Mouse (Mus musculus) CH12.LX (cell line): ENCODE results near the gene Hoxa13. TPM values are rescaled to one million over a fixed set of nuclear protein-coding genes. Genes with fewer than 3 reads are reported as not detected.

Source experiments
- DNase-seq: peaks from one replicate; pipeline ENCODE4 v3.0.0-alpha.2; 2013; ENCODE audit errors: extremely low read depth
- H3K27ac ChIP-seq: 2 replicates; pipeline ENCODE4 v1.5.1; 2012; ENCODE audit warnings: low read depth, mild to moderate bottlenecking, control low read depth, moderate library complexity; ENCODE audit not compliant: insufficient read depth
- H3K27me3 ChIP-seq: replicated peaks from 2 replicates; pipeline ENCODE3; 2012; ENCODE audit warnings: inconsistent platforms
- H3K36me3 ChIP-seq, 2 experiments: replicated peaks in 1 of 2; 2 replicates each; pipeline versions ENCODE3 to v1.6.1; 2012; ENCODE audit warnings: inconsistent platforms in 1 of 2, low read length in 1 of 2, mild to moderate bottlenecking in 1 of 2, mixed read lengths in 1 of 2, moderate library complexity in 1 of 2; ENCODE audit not compliant: control insufficient read depth in 1 of 2, insufficient read depth in 1 of 2
- H3K4me1 ChIP-seq, 2 experiments: 2 replicates each; pipeline ENCODE4 v1.6.1; 2012; ENCODE audit warnings: inconsistent platforms in 1 of 2, moderate library complexity in 1 of 2; ENCODE audit not compliant: insufficient read depth in 2 of 2, control insufficient read depth in 1 of 2
- H3K4me2 ChIP-seq: 2 replicates; pipeline ENCODE4 v1.6.1; 2012; ENCODE audit warnings: low read depth, mild to moderate bottlenecking, control low read depth; ENCODE audit not compliant: poor library complexity, insufficient read depth, severe bottlenecking
- H3K4me3 ChIP-seq, 3 experiments: fragments of 150-350 bp in 1 of 3; sonication (generic) in 1 of 3; replicated peaks in 1 of 3; 2 replicates each; pipeline versions ENCODE3 to v1.5.1; 2011 to 2012; ENCODE audit warnings: low read depth in 2 of 3, low read length in 2 of 3, mild to moderate bottlenecking in 2 of 3, moderate library complexity in 2 of 3, control low read depth in 1 of 3, improper control_type of control experiment in 1 of 3, inconsistent platforms in 1 of 3, mixed read lengths in 1 of 3; ENCODE audit not compliant: poor library complexity in 1 of 3
- H3K79me2 ChIP-seq: replicated peaks from 2 replicates; pipeline ENCODE4 v1.6.1; 2012; ENCODE audit warnings: mild to moderate bottlenecking, moderate library complexity; ENCODE audit not compliant: control insufficient read depth, poor library complexity, insufficient read depth, severe bottlenecking; ENCODE audit errors: extremely low read depth
- H3K9ac ChIP-seq: 2 replicates; pipeline ENCODE4 v1.6.1; 2012; ENCODE audit warnings: low read depth, mild to moderate bottlenecking, control low read depth, moderate library complexity; ENCODE audit not compliant: insufficient read depth
- H3K9me3 ChIP-seq: replicated peaks from 2 replicates; pipeline ENCODE3; 2012; ENCODE audit warnings: low read length, inconsistent platforms, mixed read lengths
- CTCF ChIP-seq, 2 experiments: IDR thresholded peaks in 1 of 2; conservative IDR thresholded peaks in 1 of 2; 2 replicates each; pipeline ENCODE4 v1.5.1; 2011 to 2012; ENCODE audit warnings: low read depth in 2 of 2, low read length in 2 of 2, improper control_type of control experiment in 1 of 2, inconsistent platforms in 1 of 2, mild to moderate bottlenecking in 1 of 2, moderate library complexity in 1 of 2
- ELF1 ChIP-seq: IDR thresholded peaks from 2 replicates; pipeline ENCODE4 v1.6.1; 2014; ENCODE audit warnings: low read depth, mild to moderate bottlenecking, inconsistent platforms, low read length, improper control_type of control experiment
- MAX ChIP-seq: IDR thresholded peaks from 2 replicates; pipeline ENCODE4 v1.6.1; 2011; ENCODE audit warnings: low read length, improper control_type of control experiment
- MEF2A ChIP-seq: IDR thresholded peaks from 2 replicates; pipeline ENCODE4 v1.6.1; 2014; ENCODE audit warnings: low read depth, mild to moderate bottlenecking, inconsistent platforms, low read length, improper control_type of control experiment, borderline replicate concordance
- PAX5 ChIP-seq: IDR thresholded peaks from 2 replicates; pipeline ENCODE4 v1.6.1; 2012; ENCODE audit warnings: low read length, inconsistent platforms, mixed read lengths
- POLR2AphosphoS2 ChIP-seq: IDR thresholded peaks from 2 replicates; pipeline ENCODE4 v1.6.1; 2011; ENCODE audit warnings: low read depth, low read length, improper control_type of control experiment
- ZKSCAN1 ChIP-seq: IDR thresholded peaks from 2 replicates; pipeline ENCODE4 v1.6.1; 2012; ENCODE audit warnings: low read depth, inconsistent platforms, low read length, improper control_type of control experiment, borderline replicate concordance
- dilution Hi-C: fragments of 300-500 bp; cut with MboI; formaldehyde crosslinking; loops from 2 replicates; pipeline ENCODE4 v1.14.3; 2020; ENCODE audit warnings: low sequenced_read_pairs; ENCODE audit not compliant: extremely low pct_unique_long_range_greater_than_20kb, extremely low pct_ligation_motif_present
- in situ Hi-C: fragments of 300-500 bp; cut with MboI; formaldehyde crosslinking; loops from 3 replicates; pipeline ENCODE4 v1.14.3; 2019; ENCODE audit warnings: low sequenced_read_pairs, low pct_ligation_motif_present, low pct_unique_long_range_greater_than_20kb, mixed read lengths
- polyA plus RNA-seq: library from polyadenylated mRNA; unstranded; fragments of >175 nt; gene quantifications from 2 replicates; pipeline ENCODE4 v1.2.1, GENCODE M21; 2012; ENCODE audit warnings: low read depth; ENCODE audit not compliant: insufficient read length
- total RNA-seq, 2 experiments: library from RNA; depleted of rRNA; stranded (reverse); fragments of 300-350 nt in 1 of 2; fragments of >200 nt in 1 of 2; gene quantifications; 2 replicates each; pipeline ENCODE4 v1.2.3; 2012 to 2014

Hoxa13 gene
- total and polyA plus RNA-seq, 3 experiments, result 0.17 TPM; not detected in 2

DNA sequence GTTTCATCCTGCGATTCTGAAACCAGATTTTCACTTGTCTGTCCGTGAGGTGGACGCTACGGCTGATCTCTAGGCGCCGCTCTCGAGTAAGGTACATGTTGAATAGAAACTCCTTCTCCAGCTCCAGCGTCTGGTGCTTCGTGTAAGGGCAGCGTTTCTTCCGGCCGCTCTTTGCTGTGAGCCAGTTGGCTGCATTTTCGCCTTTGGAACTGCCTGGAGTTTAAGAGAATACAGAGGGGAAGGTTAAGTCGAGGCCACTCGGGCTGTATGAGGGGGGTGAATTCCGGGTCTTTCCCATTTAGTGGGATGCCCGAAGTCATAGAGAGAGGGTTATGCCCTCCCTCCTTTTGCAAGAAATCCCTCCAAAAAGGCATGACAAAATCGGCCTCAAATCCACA is 28.1 kb downstream of the Hoxa13 start:
- no peak for DNase-seq
- H3K4me3 ChIP-seq, result no peak overlapping the region

DNA sequence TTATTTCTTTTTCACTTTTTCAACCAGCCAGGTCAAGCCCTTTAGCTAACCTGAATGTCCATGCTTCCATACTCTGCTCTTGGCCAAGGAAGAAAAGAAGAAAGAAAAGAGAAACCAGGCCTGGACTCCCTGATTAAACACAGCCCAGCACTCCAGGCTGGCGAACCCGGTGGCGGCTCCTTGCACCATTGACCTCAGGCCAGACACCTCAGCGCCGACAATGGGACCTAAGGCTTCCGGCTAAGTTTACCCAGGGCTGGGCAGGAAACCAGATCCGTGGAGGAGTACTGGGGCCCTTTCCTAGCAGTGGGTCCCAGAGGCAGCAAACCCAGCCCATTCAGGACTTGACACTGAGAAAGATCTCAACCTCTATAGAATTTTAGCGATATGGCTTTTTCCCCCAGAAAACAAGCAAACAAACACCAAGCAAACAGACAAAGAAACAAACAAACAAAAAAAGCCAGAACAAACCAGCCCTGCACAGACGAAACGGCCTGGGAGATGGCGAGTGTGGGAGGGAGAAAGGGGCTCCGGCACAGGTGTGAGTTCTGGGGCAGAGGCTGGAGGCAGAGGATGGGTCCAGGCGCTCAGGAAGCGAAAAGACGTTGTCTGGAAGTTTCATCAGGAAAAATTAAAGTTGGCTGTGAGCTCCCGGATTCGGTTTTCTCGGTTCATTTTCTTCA is 28.7 kb downstream of the Hoxa13 start:
- DNase-seq, result no peak
- Histone ChIP-seq H3K27me3 (no peaks in the 10 kb centered on the region), H3K36me3 (peaks cover 11 to 77% of the 10 kb centered on the region in 2 experiments), H3K9ac (no peak overlapping the region), H3K4me2 (no peak overlapping the region), H3K4me1 (no peaks in the 10 kb centered on the region), H3K79me2 (no peaks in the 10 kb centered on the region), H3K4me3 (no peak overlapping the region), H3K27ac (no peak overlapping the region), H3K9me3 (peaks cover 58% of the 10 kb centered on the region)
- dilution Hi-C loops, result no loop called here
- in situ Hi-C loops, result no loop called here
- no peak for TF ChIP-seq PAX5
- TF ChIP-seq ELF1, result no peak

More for the DNA sequence above, 28.1 kb downstream of the Hoxa13 start:
- H3K27ac ChIP-seq, result no peak overlapping the region
- peaks cover 58% of the 10 kb centered on the region for H3K9me3 ChIP-seq
- no peaks in the 10 kb centered on the region for H3K4me1 ChIP-seq
- no peaks in the 10 kb centered on the region for H3K27me3 ChIP-seq
- dilution Hi-C loops (no loop called here), in situ Hi-C loops (no loop called here)
- no peak overlapping the region for H3K9ac ChIP-seq
- no peak for TF ChIP-seq CTCF (conservative IDR thresholded peaks at IDR 0.05 in 1 of 2, IDR thresholded peaks at IDR 0.05 in 1 of 2; ENCODE audit: low read depth in 2 of 2, low read length in 2 of 2)
- no peak for TF ChIP-seq POLR2AphosphoS2
- peaks cover 11 to 77% of the 10 kb centered on the region in 2 experiments for H3K36me3 ChIP-seq
- H3K79me2 ChIP-seq, result no peaks in the 10 kb centered on the region
- no peak overlapping the region for H3K4me2 ChIP-seq

DNA sequence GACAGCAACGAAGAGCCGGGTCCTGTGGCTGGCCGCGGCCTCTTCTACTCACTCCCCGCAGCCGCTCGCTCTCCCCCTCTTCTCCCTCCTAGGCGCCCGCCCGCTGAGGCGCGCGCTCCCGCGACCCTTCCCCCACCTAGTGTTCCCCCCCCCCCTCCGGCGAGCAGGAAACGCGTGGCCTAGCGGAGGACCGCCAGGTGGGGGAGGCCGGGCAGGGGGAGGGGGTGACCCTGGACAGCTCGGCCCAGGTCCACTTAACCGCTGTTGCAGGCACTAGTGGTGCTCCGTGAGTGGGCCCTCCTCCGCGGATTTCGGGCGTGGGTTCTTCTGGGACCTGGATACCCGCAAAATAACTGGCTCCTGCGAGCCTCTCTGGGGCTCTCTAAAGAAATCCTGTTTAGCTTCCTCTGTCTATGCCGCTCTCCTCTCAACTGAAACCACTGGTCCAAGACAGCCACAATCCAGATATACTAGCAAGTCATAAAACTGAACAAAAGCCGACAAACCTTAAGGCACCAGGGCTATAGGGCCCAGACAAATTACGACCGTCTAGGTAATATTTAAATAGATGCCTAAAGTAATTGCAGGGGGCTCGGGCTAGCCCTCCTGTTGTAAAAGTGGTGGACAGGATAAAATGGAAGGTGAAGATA is 30.0 kb downstream of the Hoxa13 start, which contains the start of gene Hoxa9:
TSS of gene Hoxa9 (minus strand) at position 574 of the 650 bp plus-strand sequence.
- Histone ChIP-seq H3K4me2 (no peak within 1 kb of the TSS), H3K4me3 (no peak within 1 kb of the TSS), H3K27me3 (no peaks in the 10 kb centered on the region), H3K9me3 (peaks cover 58% of the 10 kb centered on the region), H3K27ac (no peak within 1 kb of the TSS), H3K36me3 (peaks cover 11 to 68% of the 10 kb centered on the region in 2 experiments), H3K79me2 (no peaks in the 10 kb centered on the region), H3K4me1 (no peaks in the 10 kb centered on the region), H3K9ac (no peak within 1 kb of the TSS)
- in situ Hi-C loops (no loop called here), dilution Hi-C loops (no loop called here)
- no peak for DNase-seq
- TF ChIP-seq POLR2AphosphoS2 (no peak), MEF2A (no peak), MAX (no peak), ZKSCAN1 (no peak)
